Mouse (Mus musculus) embryo, embryonic 11 days (tissue): ENCODE results near the gene Tmem184a.

Source experiments
- DNase-seq: peaks from one replicate; pipeline ENCODE4 v3.0.0-alpha.2; 2015

The Tmem184a gene

GRCm38 (mm10) chr5:139819538-139820181, at the start of gene Tmem184a:
TSS of gene Tmem184a (minus strand) at chr5:139819917.
- no peak for DNase-seq

DNA sequence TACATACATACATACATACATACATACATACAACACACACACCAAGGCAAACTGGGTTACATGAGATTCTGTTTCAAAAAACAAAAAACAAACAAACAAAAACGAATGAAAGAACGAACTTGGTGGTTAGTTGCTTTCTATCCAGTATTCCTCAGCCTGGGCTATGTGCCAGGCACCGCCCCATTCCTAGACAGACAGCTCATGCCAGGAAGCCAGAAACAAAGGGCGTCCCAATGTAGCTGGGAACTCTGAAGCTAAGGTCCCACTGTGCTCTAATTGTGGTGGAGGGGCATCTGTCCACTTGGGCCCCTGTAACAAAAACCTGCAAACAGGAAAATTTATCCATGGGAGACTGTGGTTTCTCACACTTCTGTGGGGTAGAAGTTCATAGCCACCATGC, 43.0 kb upstream of the Tmem184a start:
- DNase-seq = no peak

DNA sequence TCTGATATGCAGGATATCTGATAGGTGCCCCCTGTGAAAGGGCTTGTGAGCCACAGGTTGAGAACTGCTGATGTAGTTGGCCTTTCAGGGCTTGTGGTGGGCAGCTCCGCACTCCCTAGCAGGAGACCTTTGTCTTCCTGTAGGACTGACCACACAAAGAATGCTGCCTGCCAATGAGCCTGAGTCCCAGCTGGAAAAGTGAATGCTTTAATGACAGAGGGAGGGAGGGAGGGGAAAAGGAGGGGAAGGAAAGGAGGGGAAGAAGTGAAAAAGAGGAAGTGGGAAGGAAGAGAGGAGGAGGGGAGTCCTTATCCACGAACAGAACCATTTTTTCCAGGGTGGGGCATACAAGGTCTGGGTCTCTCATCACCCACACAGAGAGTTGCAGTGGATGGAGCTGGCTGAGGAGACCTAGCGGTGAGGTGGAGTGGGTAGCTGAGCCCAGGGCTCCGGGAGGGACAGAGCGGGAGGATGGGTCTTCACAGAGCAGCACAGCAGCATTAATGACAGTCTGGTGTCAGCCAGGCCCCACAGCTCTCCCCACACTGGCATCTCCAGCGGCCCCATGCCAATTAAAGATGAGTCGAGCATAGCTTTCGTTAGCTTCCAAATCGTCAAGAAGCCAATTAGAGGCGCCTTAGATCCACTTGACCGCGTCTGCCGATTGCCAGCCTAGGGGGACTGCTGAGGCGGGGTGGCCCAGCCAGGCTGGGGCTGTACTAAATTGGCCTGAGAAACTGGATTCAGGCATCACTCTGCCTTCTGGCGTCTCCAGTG, 40.8 kb upstream of the Tmem184a start:
- DNase-seq = peak; percentile 15

- DNase-seq = no peak
Observed at GRCm38 (mm10) chr5:139849626-139850320, 30.1 kb upstream of the Tmem184a start.

DNA sequence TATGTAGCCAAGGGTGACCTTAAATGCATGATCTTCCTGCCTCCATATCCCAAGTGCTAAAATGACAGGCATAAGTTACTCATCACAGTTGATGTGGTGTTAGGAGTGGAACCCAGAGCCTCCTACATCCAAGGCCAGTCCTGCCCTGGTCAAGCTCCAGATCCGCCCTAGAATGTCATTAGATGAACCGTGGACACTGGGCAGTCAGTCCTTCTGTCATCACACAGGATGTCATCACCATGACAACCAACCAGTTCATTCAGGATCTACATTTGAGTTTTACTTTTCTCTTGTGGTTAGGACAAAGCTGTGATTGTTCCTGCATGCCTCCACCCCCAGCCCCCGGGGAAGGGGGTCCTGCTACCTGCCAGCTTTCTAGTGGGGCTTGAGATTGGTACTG, 19.4 kb upstream of the Tmem184a start:
- no peak for DNase-seq

DNA sequence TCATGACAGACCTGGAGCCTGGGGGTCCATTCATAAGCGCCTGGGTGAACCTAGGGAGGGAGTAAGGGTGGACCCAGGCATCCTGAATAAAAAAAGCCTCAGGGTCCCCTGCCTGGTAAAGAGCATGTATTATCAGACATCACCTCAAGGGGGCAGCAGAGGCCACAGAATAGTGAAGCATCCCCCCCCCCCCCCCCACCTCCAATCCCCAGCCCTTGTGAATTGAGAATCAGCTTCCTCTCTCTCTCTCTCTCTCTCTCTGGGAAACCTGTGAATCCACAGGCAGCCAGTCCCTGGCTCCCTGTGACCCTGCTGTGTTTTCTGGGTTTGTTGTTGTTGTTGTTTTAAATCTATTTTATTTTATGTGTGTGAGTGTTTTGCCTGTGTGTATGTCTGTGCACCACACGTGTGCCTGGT, 18.8 kb upstream of the Tmem184a start:
- DNase-seq = peak; percentile 77

DNA sequence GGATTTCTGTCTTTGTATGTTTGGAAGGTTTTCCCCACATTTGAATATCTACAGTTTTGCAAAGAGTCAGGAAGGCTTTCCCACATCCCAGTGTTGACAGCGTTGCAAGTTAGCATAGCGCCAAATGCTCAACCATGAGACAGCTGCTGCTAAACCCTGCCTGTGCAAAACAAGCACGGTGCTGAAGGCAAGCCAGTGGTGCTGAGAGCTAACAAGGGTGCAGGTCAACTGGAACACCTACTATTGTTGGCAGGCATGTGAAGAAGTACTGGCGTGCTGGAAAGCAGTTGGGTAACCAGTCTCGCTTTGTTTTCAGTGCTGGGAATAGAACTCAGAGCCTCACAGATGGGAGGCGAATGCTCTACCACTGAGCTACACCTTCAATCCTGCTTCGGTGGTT, 16.0 kb upstream of the Tmem184a start:
- DNase-seq = no peak

GRCm38 (mm10) chr5:139832125-139832524, 12.4 kb upstream of the Tmem184a start:
- no peak for DNase-seq

- no peak for DNase-seq
Observed at GRCm38 (mm10) chr5:139830734-139831133, 11.0 kb upstream of the Tmem184a start.

- no peak for DNase-seq
Observed at GRCm38 (mm10) chr5:139829384-139829783, 9.7 kb upstream of the Tmem184a start.

DNA sequence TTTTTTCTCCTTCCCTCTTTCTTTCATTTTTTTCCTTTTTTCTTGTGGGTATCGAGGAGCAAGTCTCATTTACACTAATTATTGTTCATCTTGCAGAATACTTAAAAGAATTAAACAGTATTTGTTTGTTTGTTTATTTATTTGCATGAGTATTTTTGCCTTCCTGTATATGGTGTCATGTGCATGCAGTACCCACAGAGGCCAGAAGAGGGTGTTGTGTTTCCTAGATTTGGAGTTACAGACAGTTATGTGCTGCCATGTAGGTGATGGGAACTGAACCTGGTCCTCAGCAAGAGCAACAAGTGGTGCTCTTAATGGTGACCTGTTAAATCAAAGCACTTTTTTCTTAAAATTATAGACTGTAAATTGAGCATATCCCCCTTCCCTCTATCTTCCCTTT, 7.9 kb upstream of the Tmem184a start:
- no peak for DNase-seq

DNA sequence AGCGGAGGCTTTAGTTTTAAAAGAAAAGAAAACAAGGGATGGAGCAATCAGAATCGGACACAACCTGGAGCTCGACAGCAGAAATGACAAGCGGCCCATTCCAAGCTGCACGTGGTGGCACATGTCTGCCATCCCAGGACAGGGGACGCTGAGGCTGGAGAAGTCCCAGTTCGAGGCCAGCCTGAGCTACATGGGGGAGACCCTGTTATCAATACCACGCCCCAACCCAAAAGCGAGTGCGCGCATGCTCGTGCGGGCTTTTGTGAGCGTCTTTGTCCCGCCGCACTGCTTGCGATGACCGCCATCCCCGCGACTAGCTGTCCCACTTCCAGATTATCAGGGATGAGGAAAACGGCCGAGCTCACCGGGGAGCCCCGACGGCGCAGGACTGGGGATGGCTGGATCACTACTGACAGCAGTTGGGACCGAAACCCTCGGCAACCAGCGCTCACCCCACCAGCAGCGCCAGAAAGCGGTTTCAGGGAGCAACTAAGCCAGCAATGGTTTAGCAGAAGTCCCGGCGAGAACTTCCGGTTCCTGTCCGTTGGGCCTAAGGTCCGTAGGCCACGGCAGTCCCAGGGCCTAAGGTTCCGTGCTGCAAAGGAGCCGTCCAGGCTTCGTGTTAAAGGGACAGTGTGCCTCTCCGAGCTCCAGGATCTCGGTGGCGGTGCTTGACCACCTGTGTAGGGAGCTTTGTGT, 6.8 kb upstream of the Tmem184a start, which contains the start of the genes Gm26938 and Psmg3:
Gene Gm26938 (minus strand): TSS at position 51 of the 699 bp plus-strand sequence.
Gene Psmg3 (minus strand): TSS at position 529 of the 699 bp plus-strand sequence.
- peak; percentile 90 for DNase-seq

DNA sequence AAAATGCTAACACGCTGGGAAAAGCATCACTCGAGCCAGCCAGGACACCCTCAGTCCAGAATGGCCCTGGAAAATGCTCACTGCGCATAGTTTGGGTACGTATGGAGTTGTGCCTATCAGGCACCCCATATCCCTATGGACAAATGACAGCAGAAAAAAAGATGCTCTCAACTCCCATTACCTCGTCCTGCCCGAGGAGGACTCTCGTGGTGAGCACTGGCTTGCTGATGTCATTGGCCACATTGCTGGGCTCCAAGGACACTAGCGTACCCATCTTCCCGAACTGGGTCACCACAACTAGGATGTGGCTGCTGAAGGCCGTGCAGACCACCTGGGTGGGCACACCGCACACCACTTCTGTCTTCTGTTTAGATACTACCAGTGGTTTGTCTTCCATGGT, 6.2 kb upstream of the Tmem184a start:
- no peak for DNase-seq

DNA sequence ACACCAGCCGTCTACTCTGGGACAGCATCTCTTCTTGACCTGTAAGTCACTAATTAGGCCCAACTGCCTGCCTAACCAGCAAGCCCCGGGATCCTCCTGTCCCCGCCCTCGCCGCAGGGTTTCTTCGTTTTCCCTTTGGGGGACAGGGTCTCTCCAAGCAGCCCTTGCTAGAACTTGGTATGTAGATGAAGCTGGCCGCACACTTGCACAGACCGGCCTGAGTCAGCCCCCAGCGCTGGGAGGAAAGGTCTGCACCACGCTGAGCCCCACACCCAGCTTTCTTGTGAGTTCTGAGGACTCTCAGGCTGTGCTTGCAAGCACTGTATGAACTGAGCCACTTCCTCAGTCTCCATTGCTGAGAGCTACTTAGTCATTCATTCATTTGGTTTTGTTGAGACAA, 4.8 kb upstream of the Tmem184a start:
- no peak for DNase-seq

GRCm38 (mm10) chr5:139821466-139822459, 2.0 kb upstream of the Tmem184a start:
- DNase-seq = no peak

DNA sequence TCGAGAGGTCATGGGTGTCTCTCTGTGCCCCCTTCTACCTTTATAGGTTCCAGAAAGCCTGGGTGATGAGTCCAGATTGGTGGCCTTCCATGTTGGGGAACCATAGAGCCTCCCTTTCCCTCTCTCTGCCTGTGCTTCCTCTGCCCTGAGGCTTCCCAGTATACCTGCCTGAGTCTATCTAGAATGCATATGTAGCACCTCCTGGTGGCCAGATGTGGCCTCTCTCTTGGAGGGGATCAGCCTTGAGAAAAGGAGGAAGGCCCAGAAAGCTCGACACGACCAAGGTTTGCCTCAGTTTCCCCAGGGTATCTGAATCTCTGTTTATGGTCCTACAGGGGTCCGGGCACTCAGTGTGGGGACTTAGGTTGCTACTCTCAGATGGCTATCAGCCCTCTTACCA, 916 bp downstream of the Tmem184a start:
- DNase-seq = peak; percentile 50

GRCm38 (mm10) chr5:139818056-139818455, 1.7 kb downstream of the Tmem184a start:
- DNase-seq = no peak

GRCm38 (mm10) chr5:139817292-139817691, 2.4 kb downstream of the Tmem184a start:
- DNase-seq = no peak

DNA sequence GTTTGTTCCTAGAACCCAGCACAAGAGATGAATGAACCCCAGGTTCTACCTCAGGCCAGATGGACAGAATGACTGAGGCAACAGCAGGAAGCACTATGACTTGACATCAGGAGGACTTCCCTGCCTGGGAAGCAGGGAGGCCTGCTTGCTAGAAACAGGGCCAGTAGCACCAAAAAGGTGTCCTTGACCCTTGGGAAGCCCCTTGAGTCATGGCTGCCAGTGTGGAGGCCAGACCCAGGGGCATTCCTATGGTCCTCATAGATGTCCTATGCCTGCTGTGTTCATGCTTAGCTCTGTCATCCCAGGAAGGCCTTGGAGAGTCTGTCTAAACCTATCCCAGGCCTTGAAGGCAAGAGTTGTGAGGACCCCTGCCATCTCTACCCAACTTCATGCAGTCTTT, 3.3 kb downstream of the Tmem184a start:
- no peak for DNase-seq

GRCm38 (mm10) chr5:139815964-139816363, 3.8 kb downstream of the Tmem184a start:
- DNase-seq = no peak

GRCm38 (mm10) chr5:139813963-139814381, 5.7 kb downstream of the Tmem184a start:
- no peak for DNase-seq

DNA sequence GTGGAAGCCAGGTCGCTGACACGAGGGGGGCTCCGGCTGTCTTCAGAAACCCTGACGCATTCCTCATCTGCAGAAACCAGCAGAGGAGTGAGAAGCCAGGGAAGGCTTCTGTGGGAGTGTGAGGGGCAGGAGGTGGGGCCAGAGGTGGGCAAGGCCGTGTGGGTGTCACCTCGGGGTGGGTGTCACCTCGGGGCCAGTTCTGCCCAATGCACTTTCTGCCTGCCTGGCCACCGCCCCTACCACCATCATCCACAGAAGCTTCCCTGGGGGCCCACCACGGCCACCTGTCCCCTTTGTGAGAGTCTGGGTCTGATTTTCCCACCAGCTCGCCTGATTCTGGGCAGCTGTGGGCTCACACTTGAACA, 6.6 kb downstream of the Tmem184a start:
- no peak for DNase-seq
